Mouse (Mus musculus): ENCODE measurements around the gene Pithd1. TPM values are rescaled to one million over a fixed set of nuclear protein-coding genes. Genes with fewer than 3 reads are reported as not detected.

Gene Pithd1
- polyA plus RNA-seq, 1 experiment from 2014 or later: 60.6 TPM

DNA sequence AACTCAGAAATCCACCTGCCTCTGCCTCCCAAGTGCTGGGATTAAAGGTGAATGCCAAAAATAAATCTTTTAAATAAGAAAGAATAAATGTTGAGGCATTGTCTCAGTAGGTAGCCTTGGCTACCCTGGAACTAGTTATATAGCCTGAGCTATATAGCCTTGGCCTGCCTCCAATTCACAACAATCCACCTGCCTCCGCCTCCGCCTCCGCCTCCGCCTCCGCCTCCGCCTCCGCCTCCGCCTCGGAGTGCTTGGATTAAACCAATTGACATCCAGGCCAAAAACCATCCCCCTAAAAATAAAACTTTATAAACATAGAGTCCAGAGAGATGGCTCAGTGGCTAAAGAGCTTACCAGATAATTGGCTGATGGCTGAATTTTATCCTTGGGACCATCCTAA, 35.9 kb upstream of the Pithd1 start:
- Histone ChIP-seq H3K27me3 (ENCODE audit: control insufficient read depth, insufficient read depth, low read length) (no peaks in the 10 kb centered on the region), H3K4me3 (ENCODE audit: low read depth, low read length) (no peak overlapping the region), H3K9me3 (ENCODE audit: control insufficient read depth, low read length) (no peaks in the 10 kb centered on the region), H3K9ac (ENCODE audit: low read length) (no peak overlapping the region), H3K4me2 (ENCODE audit: low read depth) (no peak overlapping the region), H3K4me1 (ENCODE audit: control insufficient read depth, insufficient read depth, low read length) (peaks cover 3% of the 10 kb centered on the region; the same call in 1 of the 2 replicates), H3K36me3 (ENCODE audit: control insufficient read depth, insufficient read depth, low read length) (no peaks in the 10 kb centered on the region; the same call in 1 of the 2 replicates), H3K27ac (ENCODE audit: low read depth, low read length) (no peak overlapping the region)
- DNase-seq (ENCODE audit: low spot score): no peak
- WGBS: 97% methylated on average over 9 of the region's 9 CpGs
- no peak for ATAC-seq (ENCODE audit: insufficient read depth, low FRiP score, low TSS enrichment)

DNA sequence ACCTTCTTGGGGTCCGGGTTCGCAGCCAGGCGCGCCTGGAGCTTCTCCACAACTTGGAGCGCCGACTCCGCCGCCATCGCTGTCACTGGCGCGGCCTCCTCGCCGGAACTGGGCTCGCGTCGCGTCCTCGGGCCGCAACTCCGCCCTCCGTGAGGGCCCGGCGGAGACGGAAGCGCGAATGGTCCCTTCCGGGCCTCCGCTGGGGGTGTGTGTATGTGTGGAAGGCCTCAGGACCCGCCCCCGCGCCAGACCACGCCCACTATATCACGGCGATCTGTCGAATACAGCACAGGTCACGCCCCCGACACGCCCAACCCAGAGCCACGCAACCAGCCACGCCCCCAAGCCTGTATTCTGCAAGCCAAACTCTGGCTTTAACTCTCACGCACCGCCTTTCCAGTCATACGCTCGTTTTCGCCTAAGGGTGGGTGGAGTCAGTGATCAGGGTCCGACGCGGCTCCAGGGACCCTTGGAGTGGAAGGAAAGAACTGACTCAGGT, 34.5 kb upstream of the Pithd1 start, which contains the start of gene Eloa:
TSS of gene Eloa (minus strand) at position 215 of the 499 bp plus-strand sequence.
- WGBS: under 1% methylated on average over 45 of the region's 48 CpGs
- DNase-seq (ENCODE audit: low spot score) (peak; percentile 99), ATAC-seq (ENCODE audit: insufficient read depth, low FRiP score, low TSS enrichment) (peak; percentile 98)
- Histone ChIP-seq H3K9ac (ENCODE audit: low read length) (peak within 1 kb of the TSS; percentile 94), H3K9me3 (ENCODE audit: control insufficient read depth, low read length) (no peaks in the 10 kb centered on the region), H3K36me3 (ENCODE audit: control insufficient read depth, insufficient read depth, low read length) (no peaks in the 10 kb centered on the region; the same call in 1 of the 2 replicates), H3K27me3 (ENCODE audit: control insufficient read depth, insufficient read depth, low read length) (no peaks in the 10 kb centered on the region), H3K4me3 (ENCODE audit: low read depth, low read length) (peak within 1 kb of the TSS; percentile 100), H3K4me2 (ENCODE audit: low read depth) (peak within 1 kb of the TSS; percentile 65), H3K4me1 (ENCODE audit: control insufficient read depth, insufficient read depth, low read length) (peaks cover 3% of the 10 kb centered on the region; the same call in 1 of the 2 replicates), H3K27ac (ENCODE audit: low read depth, low read length) (peak within 1 kb of the TSS; percentile 79)

DNA sequence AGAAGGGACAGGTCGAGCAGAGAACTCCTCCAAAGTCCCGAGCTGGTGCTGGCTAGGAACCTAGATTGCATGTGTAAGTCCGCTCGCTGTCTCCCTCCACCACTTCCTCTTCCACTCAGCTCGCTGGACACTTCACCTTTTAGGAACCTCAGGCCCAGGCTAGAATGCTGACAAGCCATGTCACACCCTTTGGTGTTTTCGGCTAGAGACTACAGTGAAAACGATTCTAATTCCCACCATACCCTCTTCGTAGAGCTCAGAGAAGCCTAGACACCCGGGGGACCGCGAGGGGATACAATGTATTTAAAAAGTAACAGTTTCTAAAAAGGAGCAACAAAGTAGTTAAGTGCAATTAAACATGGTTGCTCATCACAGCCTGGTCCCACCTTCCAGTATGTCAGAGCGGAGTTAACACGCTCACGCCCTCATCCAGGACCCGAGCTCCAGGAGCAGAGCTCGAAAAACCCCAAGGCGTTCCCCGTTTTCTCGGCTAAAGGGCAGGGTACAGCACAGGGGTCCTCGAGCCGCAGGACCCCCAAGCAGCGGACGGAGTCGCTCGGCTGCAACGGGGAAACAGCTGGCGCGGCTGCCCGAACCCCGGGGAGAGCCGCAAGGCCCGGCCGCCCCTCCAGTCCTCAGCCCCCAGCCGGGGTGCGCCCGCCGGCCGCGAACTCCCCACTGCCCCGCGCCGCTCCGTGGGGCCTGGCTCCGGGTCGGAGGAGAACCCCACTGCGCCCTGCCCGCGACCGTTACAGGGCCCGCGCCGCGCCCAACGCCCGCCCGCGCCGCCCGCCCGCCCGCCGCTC, 33.9 kb upstream of the Pithd1 start:
- H3K4me3 ChIP-seq (ENCODE audit: low read depth, low read length): peak overlapping the region; percentile 100
- H3K27ac ChIP-seq (ENCODE audit: low read depth, low read length): peak overlapping the region; percentile 79
- no peaks in the 10 kb centered on the region for H3K9me3 ChIP-seq (ENCODE audit: control insufficient read depth, low read length)
- peaks cover 3% of the 10 kb centered on the region; the same call in 1 of the 2 replicates for H3K4me1 ChIP-seq (ENCODE audit: control insufficient read depth, insufficient read depth, low read length)
- ATAC-seq (ENCODE audit: insufficient read depth, low FRiP score, low TSS enrichment) (peak; percentile 67), DNase-seq (ENCODE audit: low spot score) (peak; percentile 25)
- H3K36me3 ChIP-seq (ENCODE audit: control insufficient read depth, insufficient read depth, low read length): no peaks in the 10 kb centered on the region; the same call in 1 of the 2 replicates
- peak overlapping the region; percentile 94 for H3K9ac ChIP-seq (ENCODE audit: low read length)
- H3K4me2 ChIP-seq (ENCODE audit: low read depth): peak overlapping the region; percentile 65
- no peaks in the 10 kb centered on the region for H3K27me3 ChIP-seq (ENCODE audit: control insufficient read depth, insufficient read depth, low read length)
- WGBS: 2% methylated on average over 39 of the region's 62 CpGs

DNA sequence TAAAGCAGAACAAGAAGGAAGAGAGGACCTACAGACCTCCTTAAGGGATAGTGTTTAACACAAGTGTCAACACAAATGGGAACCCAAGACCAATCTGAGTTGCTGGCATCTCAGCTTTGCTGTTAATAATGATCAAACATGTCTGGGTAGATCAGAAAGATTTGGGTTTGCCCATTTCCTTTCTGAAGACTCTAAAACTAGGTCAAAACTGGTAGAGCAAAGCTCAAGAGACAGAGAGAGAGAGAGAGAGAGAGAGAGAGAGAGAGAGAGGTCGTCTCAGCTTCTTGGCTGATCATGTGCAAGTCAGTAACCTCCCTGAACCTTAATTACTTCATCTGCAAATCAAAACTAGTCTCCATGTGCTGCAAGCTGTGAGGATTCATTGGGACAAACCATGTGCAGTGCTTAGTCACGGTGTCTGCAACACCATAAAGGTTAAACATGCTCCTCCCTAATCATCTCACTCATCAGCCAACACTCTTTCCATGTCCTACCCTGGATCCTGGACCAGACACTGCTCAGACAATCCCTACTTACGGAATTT, 29.1 kb upstream of the Pithd1 start:
- H3K4me3 ChIP-seq (ENCODE audit: low read depth, low read length): no peak overlapping the region
- peaks cover 7% of the 10 kb centered on the region for H3K36me3 ChIP-seq (ENCODE audit: control insufficient read depth, insufficient read depth, low read length)
- H3K27ac ChIP-seq (ENCODE audit: low read depth, low read length): no peak overlapping the region
- H3K4me2 ChIP-seq (ENCODE audit: low read depth): no peak overlapping the region
- ATAC-seq (ENCODE audit: insufficient read depth, low FRiP score, low TSS enrichment): no peak
- no peak for DNase-seq (ENCODE audit: low spot score)
- 86% methylated on average over 3 of the region's 3 CpGs for WGBS
- no peaks in the 10 kb centered on the region for H3K9me3 ChIP-seq (ENCODE audit: control insufficient read depth, low read length)
- H3K4me1 ChIP-seq (ENCODE audit: control insufficient read depth, insufficient read depth, low read length): peaks cover 3% of the 10 kb centered on the region; the same call in 1 of the 2 replicates
- no peaks in the 10 kb centered on the region for H3K27me3 ChIP-seq (ENCODE audit: control insufficient read depth, insufficient read depth, low read length)
- H3K9ac ChIP-seq (ENCODE audit: low read length): no peak overlapping the region

GRCm38 (mm10) chr4:136010586-136010985, 23.5 kb upstream of the Pithd1 start:
- 95% methylated on average over 4 of the region's 4 CpGs for WGBS
- peaks cover 33% of the 10 kb centered on the region for H3K36me3 ChIP-seq (ENCODE audit: control insufficient read depth, insufficient read depth, low read length)

GRCm38 (mm10) chr4:136008782-136009447, 21.9 kb upstream of the Pithd1 start:
- H3K36me3 ChIP-seq (ENCODE audit: control insufficient read depth, insufficient read depth, low read length): peaks cover 40% of the 10 kb centered on the region
- no peak overlapping the region for H3K9ac ChIP-seq (ENCODE audit: low read length)
- 84% methylated on average over 8 of the region's 8 CpGs for WGBS
- H3K27ac ChIP-seq (ENCODE audit: low read depth, low read length): no peak overlapping the region
- H3K4me1 ChIP-seq (ENCODE audit: control insufficient read depth, insufficient read depth, low read length): no peaks in the 10 kb centered on the region
- H3K4me2 ChIP-seq (ENCODE audit: low read depth): no peak overlapping the region
- H3K27me3 ChIP-seq (ENCODE audit: control insufficient read depth, insufficient read depth, low read length): no peaks in the 10 kb centered on the region
- H3K4me3 ChIP-seq (ENCODE audit: low read depth, low read length): no peak overlapping the region
- ATAC-seq (ENCODE audit: insufficient read depth, low FRiP score, low TSS enrichment): no peak
- DNase-seq (ENCODE audit: low spot score): no peak
- H3K9me3 ChIP-seq (ENCODE audit: control insufficient read depth, low read length): no peaks in the 10 kb centered on the region

More at GRCm38 (mm10) chr4:136010586-136010985, 23.5 kb upstream of the Pithd1 start:
- Histone ChIP-seq H3K4me3 (ENCODE audit: low read depth, low read length) (no peak overlapping the region), H3K4me1 (ENCODE audit: control insufficient read depth, insufficient read depth, low read length) (no peaks in the 10 kb centered on the region), H3K9ac (ENCODE audit: low read length) (no peak overlapping the region), H3K27me3 (ENCODE audit: control insufficient read depth, insufficient read depth, low read length) (no peaks in the 10 kb centered on the region), H3K27ac (ENCODE audit: low read depth, low read length) (no peak overlapping the region), H3K9me3 (ENCODE audit: control insufficient read depth, low read length) (no peaks in the 10 kb centered on the region), H3K4me2 (ENCODE audit: low read depth) (no peak overlapping the region)
- ATAC-seq (ENCODE audit: insufficient read depth, low FRiP score, low TSS enrichment) (no peak), DNase-seq (ENCODE audit: low spot score) (no peak)

DNA sequence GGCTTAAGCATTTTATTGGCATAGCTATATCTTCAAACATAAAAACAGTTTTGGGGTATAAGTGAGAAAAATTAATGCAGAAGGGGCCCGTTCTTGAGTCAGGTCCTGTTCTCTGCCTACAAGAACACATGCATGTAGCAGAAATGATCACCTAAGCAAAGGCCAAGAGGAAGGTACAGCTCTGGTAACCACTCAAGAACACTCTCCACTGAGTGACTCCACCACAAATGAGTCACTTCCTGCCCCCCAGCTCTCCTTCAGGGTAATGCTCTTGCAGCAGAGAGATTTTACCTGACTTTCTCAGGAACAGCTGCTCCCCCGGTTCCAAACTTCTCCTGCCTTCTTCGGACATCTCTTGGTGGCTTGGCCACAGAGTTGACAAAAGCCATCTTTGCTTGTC, 19.8 kb upstream of the Pithd1 start:
- H3K4me2 ChIP-seq (ENCODE audit: low read depth): no peak overlapping the region
- DNase-seq (ENCODE audit: low spot score) (no peak), ATAC-seq (ENCODE audit: insufficient read depth, low FRiP score, low TSS enrichment) (no peak)
- WGBS: 93% methylated on average over 3 of the region's 3 CpGs
- H3K27ac ChIP-seq (ENCODE audit: low read depth, low read length): no peak overlapping the region
- no peaks in the 10 kb centered on the region for H3K9me3 ChIP-seq (ENCODE audit: control insufficient read depth, low read length)
- no peaks in the 10 kb centered on the region for H3K27me3 ChIP-seq (ENCODE audit: control insufficient read depth, insufficient read depth, low read length)
- H3K36me3 ChIP-seq (ENCODE audit: control insufficient read depth, insufficient read depth, low read length): peaks cover 41% of the 10 kb centered on the region
- H3K9ac ChIP-seq (ENCODE audit: low read length): no peak overlapping the region
- no peaks in the 10 kb centered on the region for H3K4me1 ChIP-seq (ENCODE audit: control insufficient read depth, insufficient read depth, low read length)
- H3K4me3 ChIP-seq (ENCODE audit: low read depth, low read length): no peak overlapping the region

- Histone ChIP-seq H3K9ac (ENCODE audit: low read length) (no peak overlapping the region), H3K27me3 (ENCODE audit: control insufficient read depth, insufficient read depth, low read length) (no peaks in the 10 kb centered on the region), H3K9me3 (ENCODE audit: control insufficient read depth, low read length) (no peaks in the 10 kb centered on the region), H3K27ac (ENCODE audit: low read depth, low read length) (no peak overlapping the region), H3K4me3 (ENCODE audit: low read depth, low read length) (no peak overlapping the region), H3K4me2 (ENCODE audit: low read depth) (no peak overlapping the region), H3K36me3 (ENCODE audit: control insufficient read depth, insufficient read depth, low read length) (peaks cover 28% of the 10 kb centered on the region), H3K4me1 (ENCODE audit: control insufficient read depth, insufficient read depth, low read length) (no peaks in the 10 kb centered on the region)
- ATAC-seq (ENCODE audit: insufficient read depth, low FRiP score, low TSS enrichment) (no peak), DNase-seq (ENCODE audit: low spot score) (no peak)
- WGBS: 80% methylated on average over 2 of the region's 2 CpGs
Measured at GRCm38 (mm10) chr4:136004921-136005320, 17.9 kb upstream of the Pithd1 start.

Measured in neural tube, embryonic 11.5 days (tissue).